Mouse (Mus musculus) G1E (cell line): ENCODE data around the gene Nckap5.

Experiments
- CTCF ChIP-seq: IDR thresholded peaks from 2 replicates; pipeline ENCODE4 v1.5.1; 2012; ENCODE audit warnings: low read depth, low read length, inconsistent platforms, mixed read lengths
- GATA1 ChIP-seq: IDR thresholded peaks from 2 replicates; pipeline ENCODE4 v1.6.1; 2012; ENCODE audit warnings: borderline replicate concordance, low read length, inconsistent platforms, mixed read lengths
- GATA2 ChIP-seq: IDR thresholded peaks from 2 replicates; pipeline ENCODE4 v1.6.1; 2012; ENCODE audit warnings: low read depth, low read length, inconsistent platforms, borderline replicate concordance
- POLR2AphosphoS5 ChIP-seq: IDR thresholded peaks from 2 replicates; pipeline ENCODE4 v1.6.1; 2012; ENCODE audit warnings: low read depth, low read length, inconsistent platforms; ENCODE audit not compliant: insufficient replicate concordance
- TAL1 ChIP-seq: conservative IDR thresholded peaks from 2 replicates; pipeline ENCODE4 v1.6.1; 2012; ENCODE audit warnings: low read depth, low read length, inconsistent platforms, mixed read lengths

DNA sequence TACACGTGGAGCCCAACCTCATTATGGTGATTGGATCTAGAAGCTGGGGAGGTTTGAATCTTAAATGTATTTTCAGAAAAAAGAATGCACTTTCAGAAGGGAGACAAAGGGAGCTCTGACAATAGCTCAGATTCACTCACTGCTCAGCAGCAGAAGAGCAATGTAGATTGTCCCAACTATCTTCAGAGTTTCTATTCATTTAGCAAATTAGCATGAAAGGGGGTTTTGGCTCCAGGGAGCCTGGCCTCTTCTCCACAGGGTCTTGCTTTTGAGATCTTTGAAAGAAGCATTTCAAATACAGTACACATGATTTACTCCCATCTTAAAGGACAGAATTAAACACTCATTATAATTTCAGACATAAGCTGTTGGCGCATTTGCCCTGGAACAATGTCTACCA, 662.5 kb downstream of the Nckap5 start:
- TF ChIP-seq CTCF (no peak), GATA1 (no peak), GATA2 (no peak), TAL1 (no peak), POLR2AphosphoS5 (no peak)
